Mouse (Mus musculus): ENCODE results near the gene Entpd2.
"Not testable (repeated sequence)": the region's sequence is repeated elsewhere in the genome, so short reads cannot be mapped to it uniquely, and the experiment has no call there.

The Entpd2 gene

DNA sequence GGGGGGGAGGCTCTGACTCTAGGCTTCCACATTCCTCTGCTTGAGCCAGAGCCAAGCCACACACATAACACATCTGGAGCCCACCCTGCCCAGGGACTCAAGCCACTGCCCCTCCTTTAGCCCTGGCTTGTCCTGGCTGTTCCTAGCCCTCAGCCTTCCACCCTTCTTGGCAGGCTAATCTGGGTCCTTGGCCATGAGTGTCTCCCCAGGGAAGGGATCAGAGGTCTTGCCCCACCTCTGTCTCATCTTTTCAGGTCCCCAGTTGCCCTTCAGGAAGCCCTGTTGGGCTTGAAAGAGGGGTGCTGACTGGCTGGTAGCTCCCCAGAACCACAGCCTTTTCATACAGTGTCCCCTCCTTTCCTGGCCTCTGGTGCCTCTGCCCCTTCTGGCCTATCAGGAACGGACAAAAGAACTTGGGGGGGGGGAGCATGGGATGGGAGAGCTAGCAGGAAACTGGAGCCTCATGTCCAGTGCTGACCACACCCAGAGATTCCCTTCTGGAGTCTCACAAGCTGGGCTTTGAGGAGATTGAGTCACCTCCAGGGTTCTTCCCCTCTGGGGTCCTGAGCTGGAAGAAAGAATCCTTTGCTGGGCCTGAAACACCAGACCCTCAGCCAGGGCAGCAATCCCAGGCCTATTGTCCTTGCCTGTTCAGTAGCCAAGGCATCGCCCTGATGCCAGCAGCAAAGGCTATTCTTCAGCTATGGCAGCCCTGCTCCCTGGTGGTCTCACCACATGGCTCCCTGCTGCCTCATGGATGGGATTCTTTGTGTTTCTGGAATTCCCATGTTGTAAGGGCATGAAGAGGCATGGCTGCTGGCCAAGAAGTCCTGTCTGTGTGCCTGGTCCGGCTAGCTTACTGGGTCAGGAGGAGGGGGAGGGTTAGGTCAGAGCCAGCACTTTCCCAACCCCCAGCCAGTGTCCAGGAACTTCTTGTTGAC lies 1.1 kb upstream of the Entpd2 start:
- DNase-seq: no peak

DNA sequence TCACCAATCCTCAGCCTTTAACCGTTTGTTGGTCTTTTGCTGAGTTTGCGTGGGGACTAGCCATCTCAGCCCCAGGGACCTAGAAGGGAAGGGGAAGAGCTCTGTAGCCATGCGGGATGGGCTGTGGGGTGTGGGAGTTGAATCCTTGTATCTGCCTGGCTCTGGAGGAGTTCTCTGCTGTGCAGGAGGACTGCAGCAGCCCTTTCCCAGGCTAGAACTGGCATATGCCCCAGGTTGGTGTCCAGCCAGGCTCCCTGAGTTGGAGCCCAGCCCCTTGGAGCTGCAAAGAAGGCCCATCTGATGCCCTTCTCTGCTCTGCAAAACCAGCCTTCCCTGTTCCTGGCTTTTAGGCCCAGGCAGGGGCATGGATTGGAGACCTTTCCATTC lies 916 bp downstream of the Entpd2 start:
- no peak for DNase-seq

DNA sequence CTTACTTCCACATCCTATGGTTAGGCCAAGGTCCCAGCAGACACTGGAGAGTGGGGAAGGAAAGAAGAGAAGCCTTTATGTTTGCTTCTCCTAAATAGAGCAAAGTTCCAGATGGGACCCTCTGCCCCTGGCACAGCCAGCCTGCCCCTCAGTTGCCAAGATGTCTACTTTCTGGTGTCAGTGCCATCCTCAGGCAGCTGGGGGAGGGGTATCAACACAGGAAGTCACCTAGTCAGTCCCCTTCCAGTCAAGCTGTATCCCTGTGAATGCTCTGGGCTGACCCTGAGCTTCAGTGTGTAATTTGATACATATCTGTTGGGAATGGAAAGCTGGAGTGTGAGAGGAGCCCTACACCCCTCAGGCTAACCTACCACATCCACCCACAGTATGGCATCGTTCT lies 1.3 kb downstream of the Entpd2 start:
- DNase-seq: no peak

DNA sequence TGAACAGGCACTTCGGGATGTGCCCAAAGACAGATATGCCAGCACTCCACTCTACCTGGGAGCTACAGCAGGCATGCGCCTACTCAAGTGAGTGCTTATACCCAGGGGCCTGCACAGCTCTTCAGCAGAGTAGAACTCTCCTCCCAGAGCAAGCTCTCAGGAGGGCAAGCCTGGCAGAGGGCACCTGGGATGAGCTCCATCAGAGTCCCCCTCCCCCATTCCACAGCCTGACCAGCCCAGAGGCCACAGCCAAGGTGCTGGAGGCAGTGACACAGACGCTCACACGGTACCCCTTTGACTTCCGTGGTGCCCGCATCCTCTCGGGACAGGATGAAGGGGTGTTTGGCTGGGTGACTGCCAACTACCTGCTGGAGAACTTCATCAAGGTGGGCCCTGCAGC lies 2.4 kb downstream of the Entpd2 start:
- no peak for DNase-seq

DNA sequence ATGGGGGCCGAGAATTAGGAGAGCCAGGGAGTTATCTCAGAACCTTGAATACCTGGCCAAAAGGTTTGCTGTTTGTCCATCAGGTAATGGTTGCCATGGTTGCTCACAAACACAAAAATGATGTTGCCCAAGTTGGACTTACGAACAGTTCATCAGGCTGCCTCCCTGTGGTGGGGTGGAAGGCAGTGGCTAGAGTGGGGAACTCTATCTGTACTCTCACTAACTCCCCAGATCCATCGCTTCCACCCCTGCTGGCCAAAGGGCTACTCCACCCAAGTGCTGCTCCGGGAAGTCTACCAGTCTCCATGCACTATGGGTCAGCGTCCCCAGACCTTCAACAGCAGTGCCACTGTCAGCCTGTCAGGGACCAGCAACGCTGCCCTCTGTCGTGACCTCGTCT lies 3.4 kb downstream of the Entpd2 start, which contains the start of gene Npdc1:
Gene Npdc1, plus strand, starts transcription at position 301 of the 400 bp plus-strand sequence.
- DNase-seq: no peak

DNA sequence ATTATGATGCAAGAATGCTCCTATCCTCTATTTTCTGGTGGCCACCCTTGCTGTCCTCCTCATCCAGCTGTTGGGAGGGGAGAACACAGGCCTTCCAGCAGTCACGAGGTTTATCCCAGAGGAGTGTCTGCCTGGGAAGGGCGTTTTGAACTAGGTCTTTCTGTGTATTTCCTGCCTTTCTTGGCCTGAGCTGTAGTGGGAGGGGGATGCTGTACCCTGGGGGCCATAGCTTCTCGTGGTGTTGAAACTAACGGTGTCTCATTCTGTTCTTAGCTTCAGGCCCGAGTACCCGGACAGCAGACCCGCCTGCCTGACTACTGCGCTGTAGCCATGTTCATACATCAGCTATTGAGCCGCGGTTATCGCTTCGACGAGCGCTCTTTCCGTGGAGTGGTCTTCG lies 4.6 kb downstream of the Entpd2 start:
- no peak for DNase-seq

DNA sequence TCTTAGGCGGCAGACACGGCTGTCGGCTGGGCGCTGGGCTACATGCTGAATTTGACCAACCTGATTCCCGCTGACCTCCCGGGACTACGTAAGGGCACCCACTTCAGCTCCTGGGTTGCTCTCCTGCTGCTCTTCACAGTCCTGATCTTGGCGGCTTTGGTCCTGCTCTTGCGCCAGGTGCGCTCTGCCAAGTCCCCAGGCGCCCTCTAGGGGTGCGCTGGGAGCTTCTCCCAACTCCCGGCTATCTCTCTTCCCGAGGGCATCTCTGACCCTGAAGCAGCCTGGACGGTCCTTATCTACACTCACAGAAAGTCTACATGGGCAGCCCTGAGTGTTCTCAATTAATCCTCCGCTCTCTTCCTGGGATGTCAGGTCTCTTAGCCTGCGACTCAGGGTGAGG lies 5.1 kb downstream of the Entpd2 start:
- DNase-seq: peak; percentile 30 to 49

DNA sequence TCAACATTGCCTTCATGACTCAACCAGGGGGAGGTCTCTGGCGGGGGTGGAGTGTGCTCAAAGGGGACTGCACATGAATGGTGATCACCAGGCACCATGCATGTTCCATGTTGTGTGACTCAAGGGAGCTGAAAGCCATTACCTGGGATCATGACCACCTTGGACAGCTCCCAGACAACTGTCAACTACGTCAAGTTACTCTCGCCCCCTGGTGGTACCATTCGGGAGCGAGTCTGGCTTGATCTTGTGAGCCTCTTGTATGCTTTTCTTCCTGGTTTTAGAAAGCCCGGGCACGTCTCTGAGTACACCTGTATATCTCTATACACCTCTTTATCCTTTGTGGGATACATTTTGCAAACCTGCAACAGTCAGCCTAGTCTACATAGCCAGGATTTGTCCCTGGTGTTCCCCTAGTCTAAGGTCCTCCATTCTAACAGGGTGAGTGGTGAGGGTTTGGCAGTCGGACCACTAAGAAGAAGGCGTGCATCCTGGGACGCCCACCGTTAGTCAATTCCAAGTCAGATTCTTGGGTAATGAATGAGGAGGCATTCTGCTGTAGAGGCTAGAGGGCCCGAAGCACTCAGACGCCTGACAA lies 6.8 kb downstream of the Entpd2 start:
- DNase-seq: peak; percentile 75 to 80

DNA sequence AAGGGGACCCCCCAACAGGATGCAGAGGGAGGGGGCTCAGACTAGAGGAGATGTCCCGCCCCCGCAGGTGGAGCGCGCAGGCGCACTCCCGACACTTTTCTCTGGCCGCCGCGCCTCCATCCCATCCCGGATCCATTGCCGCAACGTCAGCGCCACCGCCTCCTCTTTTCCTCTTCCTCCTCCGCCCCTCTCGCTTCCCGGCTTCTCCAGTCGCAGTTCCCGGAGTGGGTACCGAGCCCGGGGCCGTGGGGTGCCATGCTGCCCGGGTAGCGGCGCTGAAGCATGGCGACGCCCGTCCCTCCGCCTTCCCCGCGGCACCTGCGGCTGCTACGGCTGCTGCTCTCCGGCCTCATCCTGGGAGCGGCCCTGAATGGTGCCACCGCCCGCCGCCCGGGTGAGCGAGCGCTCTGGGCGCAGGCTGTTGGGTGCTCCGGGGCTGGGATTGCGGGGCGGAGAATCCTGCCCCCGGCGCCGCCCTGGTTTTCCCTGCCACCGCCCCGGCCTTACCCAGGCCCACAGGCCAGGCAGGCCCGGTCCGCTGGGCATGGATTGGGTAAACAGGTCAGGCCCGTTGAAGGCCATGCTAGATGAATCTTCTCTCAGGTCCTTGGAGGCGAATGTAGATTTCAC lies 7.4 kb downstream of the Entpd2 start:
- peak; percentile 42 to 53 for DNase-seq

DNA sequence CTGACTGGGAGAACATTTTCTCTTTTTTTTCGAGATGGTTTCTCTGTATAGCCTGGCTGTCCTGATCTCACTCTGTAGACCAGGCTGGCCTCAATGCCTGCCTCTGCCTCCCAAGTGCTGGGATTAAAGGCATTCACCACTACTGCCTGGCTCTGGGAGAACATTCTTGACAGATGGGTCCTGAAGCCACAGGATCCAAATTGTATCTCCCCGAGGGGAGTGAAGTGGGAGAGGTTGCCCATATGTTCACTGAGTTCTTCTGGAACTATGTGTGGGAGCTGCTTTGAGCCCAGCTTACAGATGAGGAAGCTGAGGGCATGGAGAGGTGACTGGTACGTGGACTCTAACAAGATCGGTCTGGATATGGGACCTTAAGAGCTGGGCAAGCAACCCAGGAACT lies 8.3 kb downstream of the Entpd2 start:
- DNase-seq: no peak

DNA sequence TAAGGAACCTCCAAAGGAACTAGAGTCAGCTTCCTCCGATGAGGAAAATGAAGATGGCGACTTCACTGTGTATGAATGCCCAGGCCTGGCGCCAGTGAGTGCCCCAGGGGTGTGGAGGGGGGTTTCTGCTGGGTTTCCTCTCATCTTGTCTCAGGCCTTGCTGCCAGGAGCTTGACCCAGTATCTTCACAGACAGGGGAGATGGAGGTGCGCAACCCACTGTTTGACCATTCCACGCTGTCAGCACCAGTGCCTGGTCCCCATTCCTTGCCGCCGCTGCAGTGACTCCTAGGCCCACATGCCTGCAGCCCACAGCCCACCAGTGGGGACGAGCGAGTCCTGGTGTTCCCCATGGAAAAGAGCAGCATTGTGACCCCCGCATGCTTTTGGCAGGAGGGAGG lies 13.2 kb downstream of the Entpd2 start:
- no peak for DNase-seq

DNA sequence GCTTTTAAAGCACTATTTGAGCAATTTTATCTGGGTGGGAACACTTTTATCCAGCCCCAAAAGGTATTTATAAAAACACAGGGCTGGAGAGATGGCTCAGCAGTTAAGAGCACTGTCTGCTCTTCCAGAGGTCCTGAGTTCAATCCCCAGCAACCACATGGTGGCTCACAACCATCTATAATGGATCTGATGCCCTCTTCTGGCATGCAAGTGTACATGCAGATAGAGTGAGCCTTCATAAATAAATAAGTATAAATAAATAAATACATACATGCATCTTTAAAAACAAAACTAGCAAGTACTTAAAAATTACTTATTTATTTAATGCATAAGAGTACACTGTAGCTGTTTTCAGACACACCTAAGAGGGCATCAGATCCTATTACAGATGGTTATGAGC lies 17.8 kb downstream of the Entpd2 start:
- not testable (repeated sequence) for DNase-seq

DNA sequence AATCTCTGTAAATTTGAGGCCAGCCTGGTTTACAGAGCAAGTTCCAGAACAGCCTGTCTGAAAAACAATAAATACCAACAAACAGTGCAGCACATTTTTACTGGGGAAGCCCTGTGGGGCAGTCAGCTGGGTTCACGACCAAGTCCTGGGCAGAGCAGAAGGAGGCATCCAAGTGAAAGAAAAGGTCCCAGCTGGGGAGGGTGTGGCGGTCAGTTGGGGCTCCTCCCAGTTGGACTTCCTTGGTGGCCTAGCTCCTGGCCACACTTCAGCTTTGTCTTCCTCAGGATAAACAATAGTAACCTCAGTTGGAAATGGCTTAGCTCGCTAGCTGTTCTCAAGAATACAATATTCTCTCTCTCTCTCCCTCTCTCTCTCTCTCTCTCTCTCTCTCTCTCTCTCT lies 21.8 kb downstream of the Entpd2 start:
- no peak for DNase-seq

DNA sequence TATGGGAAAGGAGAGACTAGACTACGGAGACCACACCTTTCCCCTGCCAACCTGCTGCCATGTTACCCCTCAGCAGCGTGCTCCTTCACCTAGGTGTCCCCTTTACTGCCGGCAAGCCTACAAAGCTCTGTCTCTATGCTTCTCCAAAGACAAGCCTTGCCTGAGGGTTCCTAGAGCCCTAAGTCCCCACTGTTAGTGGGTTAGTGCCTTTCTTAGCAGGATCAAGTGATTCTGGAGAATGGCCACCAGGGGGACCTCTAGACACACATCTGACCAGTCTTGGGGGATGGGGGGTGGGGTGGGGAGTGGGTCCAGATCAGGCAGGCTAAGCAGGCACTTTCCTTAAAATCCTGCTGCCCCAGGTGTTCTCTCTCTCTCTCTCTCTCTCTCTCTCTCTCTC lies 26.2 kb downstream of the Entpd2 start:
- DNase-seq: peak; percentile 50 to 54

DNA sequence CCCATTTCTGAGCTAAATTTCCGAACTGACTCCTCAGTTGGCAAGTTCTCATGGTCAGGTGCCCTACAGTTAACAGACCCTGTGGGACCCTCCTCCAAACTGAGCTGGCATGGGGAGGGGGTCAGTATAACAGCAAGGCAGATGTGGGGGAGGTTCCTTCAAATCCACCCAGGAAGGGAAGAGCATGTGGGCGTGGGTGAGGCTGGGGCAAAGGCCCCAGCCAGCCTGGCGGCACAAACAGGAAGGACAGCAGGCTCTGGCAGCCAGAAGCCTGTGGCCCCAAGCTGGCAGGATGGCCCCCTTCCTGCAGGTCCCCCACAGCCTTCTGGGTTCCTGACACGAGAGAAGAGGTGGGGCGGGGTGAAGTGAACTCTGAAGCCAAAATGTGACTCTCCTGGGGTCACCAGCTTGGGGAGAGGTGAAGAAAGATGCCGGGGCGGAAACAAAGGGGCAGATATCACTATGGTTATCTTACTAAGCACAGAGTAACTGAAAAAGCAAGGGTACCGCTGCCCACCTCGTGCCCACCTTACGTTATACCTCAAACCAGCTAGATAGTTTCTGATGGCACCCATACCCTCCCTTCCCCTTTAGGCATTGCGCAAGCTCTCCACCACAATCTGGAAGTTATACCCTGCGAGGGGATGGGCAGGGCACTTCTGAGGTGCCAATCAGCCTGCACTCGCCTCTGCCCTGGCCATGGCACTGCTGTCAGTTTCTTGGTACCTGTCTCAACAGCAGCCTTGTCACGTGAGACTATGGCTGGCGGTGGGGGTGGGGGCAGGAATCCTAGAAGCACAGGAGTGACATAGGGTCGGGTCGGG lies 27.1 kb downstream of the Entpd2 start, which contains the start of gene Fut7:
Gene Fut7, plus strand, starts transcription at position 681 of the 824 bp plus-strand sequence.
- DNase-seq: peak; percentile 46 to 61

DNA sequence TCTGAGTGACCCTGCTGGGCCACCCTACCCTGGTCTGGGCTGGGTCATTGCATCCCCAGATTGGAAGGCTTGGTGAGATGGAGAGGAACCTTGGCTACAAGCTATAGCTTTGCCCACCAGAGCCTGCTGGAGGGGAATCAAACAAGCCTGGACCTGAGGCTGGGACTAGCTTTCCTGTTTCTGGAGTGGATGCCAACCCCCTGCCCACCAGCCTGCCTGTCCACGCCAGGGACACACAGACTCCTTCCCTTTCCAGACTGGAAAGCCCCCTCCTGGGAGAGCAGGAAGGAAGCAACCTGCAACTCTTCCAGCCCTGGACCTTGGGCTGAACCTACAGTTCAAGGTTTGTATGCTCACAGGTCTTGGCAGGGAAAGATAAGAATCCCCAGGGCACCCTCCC lies 28.0 kb downstream of the Entpd2 start:
- no peak for DNase-seq

DNA sequence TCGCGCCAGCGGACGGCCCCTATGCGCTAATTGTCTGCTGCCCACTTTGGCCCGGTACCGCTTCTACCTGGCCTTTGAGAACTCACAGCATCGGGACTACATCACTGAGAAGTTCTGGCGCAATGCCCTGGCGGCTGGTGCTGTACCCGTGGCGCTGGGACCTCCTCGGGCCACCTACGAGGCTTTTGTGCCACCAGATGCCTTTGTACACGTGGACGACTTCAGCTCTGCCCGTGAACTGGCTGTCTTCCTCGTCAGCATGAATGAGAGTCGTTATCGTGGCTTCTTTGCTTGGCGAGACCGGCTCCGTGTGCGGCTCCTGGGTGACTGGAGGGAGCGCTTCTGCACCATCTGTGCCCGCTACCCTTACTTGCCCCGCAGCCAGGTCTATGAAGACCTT lies 29.8 kb downstream of the Entpd2 start:
- peak in 1 of 2 experiments; percentile 5 for DNase-seq

DNA sequence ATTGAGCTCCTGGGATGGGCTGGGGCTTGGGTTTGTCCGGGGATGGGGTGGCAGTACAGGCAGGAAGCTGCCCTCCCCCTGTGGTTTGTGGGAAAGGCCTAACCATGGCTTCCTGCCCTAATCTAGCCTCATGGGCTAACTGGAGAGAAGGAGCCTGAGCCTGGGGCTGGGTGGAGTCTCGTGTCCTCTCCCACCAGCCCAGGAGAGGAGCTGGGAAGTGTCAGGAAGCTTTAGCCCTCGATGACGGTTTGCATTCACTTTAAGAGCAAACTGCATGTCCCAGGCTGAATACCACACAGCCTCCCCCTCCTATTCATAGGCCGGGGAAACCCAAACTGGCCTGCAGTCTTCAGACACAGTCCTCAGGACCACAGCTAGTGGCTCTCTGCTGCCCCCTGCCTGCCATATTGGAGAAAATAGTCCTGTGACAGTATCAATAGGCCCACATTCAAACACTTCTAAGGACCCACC lies 31.1 kb downstream of the Entpd2 start:
- peak; percentile 59 to 63 for DNase-seq

DNA sequence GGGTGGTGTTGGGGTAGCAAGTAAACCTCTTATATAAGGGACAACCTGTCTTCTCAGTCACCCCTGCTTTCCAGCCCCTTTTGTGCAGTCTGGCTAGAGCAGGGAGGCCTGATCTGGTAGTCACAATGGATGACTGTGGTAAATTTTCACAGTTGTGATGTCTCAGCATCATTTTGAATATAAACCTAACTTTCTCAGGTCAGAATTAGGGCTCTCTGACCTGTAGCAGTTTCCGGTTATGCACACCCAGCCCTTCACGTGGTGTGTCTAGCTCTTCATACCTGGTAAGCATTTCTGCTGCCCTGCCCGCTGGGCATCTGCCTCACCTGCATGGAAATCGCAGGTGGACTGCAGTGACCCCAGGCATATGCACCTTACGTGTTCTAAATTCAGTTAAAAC lies 31.6 kb downstream of the Entpd2 start:
- peak in 1 of 2 experiments; percentile 6 for DNase-seq

DNA sequence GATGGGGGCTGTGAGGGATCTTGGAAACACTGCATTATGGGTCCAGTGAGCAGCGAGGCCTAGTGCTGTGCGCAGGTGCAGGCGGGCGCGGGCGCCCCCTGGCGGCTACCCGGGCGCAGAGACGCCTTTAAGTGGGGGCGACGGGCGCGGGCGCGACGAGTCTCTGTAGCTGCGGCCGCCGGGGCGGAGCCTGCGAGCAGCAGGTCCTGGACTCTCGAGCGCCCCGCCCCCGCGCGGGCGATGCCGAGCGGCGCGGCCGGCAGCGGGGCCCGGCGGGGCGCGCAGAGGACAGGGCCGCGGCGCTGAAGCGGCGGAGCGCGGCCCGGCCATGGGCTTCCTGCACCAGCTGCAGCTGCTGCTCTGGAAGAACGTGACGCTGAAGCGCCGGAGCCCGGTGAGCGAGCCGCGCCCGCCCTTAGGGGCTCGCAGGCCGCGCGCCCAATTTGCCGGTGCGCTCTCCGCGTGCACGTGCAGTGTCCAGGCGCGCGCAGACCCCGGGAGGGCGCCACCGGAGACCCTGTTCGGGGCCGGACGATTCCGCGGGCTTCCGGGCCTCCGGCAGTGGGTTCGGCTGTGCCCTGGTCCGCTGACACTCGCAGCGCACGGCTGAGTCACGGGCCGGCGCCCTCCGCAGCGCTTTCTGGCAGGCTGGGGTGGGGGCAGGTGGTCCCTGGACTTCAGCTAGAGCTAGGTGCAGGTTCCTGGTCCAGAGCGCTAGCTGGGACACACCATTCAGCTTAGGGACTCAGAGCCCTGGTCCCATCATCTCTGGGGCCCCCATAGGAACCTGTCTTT lies 33.0 kb downstream of the Entpd2 start, which contains the start of gene Abca2:
Gene Abca2, plus strand, starts transcription at position 262 of the 795 bp plus-strand sequence.
- DNase-seq: peak; percentile 95 to 96

DNA sequence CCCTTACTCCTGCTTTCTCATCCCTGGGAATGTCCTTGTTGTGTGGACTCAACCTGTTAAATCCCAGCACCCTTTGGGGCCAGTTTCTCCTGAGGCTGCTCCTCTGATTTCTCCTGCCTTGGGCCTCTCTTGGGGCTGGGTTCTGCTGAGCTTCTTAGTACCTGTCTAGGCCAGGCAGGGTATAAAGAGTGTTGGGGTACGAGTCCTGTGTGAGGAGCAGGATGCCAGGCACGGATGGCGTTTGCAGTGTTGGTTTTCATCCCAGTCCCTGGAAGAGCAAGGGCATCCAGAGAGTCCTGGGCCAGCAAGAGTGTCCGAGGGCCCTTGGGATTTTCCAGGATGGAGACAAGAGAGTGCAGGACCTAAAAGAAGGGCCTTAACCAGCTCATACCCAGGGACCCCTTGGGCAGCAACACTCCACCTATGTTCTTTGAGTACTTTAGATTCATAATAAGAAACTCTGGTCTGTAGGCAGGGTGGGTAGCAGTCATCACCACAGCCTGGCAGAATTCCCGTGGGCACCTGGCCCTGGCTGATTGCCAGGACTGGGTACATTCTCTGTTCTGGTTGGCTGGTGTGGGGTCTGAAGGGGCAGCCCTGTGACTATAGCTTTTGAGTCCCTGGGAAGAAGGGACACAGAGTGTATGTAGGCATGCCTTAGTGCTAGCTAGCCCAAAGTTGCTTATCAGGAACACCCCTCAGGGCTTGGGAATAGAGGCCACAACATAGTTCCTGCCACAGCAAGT lies 33.9 kb downstream of the Entpd2 start:
- DNase-seq: peak in 1 of 2 experiments; percentile 11

All from thymus, postnatal 36 days (tissue).